In the genomic region with DNA sequence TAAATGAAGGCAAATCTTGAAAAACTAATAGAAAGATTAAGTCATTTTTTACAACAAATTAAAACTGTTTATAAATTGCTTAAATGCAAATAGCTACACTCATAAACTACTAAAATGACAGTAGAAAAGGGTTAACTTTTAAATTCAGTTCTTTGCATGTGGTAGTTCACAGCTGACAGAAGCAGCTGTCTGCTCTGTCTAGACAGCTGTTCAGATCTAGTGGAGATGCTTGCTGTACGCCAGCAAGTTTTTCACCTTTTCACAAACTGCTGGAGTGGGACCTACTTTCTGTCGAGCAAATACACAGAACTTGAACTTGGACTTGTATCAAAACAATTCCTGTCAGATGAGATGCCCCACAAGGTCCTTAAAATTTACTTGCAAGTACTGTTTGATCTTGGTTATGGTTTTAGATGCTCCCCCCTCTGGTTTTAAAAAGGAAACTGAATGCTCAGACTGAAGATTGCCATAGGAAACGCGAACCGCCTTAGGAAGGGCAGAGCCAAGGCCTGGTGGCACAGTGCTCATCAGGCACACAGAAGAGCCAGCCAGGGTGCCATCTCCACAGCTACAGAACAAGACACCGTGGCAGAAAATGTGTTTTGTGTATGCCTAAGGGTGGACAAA, we compare ENCODE assay signal across 18 mouse cellular contexts. TPM values are rescaled to one million over a fixed set of nuclear protein-coding genes. Genes with fewer than 3 reads are reported as not detected.
DNase-seq lines count a peak whose midpoint lies in the region; ATAC-seq and TF ChIP-seq lines count a peak whose summit lies in the region.
"Had no signal": no experiment of that assay in that cellular context is flagged by ENCODE, and none has a peak within 500 bp of the region (broad histone marks: within the 10 kb centered on the region; RNA-seq: fewer than 3 reads in every experiment).

No protein-coding gene starts in this region.

- no peak overlapping the region for H3K9ac ChIP-seq in lung, embryonic 14.5 days
- H3K9ac ChIP-seq: heart, embryonic 12.5 days; kidney, embryonic 15.5 days; neural tube, embryonic 12.5 days had no signal

- 47% methylated on average over 6 of the region's 6 CpGs for WGBS in lung, embryonic 14.5 days

- H3K4me1 ChIP-seq in lung, embryonic 14.5 days (ENCODE audit: insufficient read depth): 0 out of 2 replicates have a peak, but pooled peaks cover 4% of the 10 kb centered on the region
- H3K4me1 ChIP-seq: kidney, embryonic 15.5 days; neural tube, embryonic 12.5 days had no signal

- peaks cover 14% of the 10 kb centered on the region for H3K36me3 ChIP-seq in lung, embryonic 14.5 days (ENCODE audit: insufficient read depth)
- H3K36me3 ChIP-seq: heart, embryonic 12.5 days; neural tube, embryonic 12.5 days had no signal

- peak overlapping the region; percentile 80; the same call in 1 of the 2 replicates for H3K27ac ChIP-seq in lung, embryonic 14.5 days (ENCODE audit: low read depth)
- H3K27ac ChIP-seq: kidney, embryonic 15.5 days; neural tube, embryonic 12.5 days had no signal

- peak; percentile 78; the same call in 1 of the 2 replicates for ATAC-seq in lung, embryonic 14.5 days (ENCODE audit: insufficient read depth)
- ATAC-seq: forebrain, embryonic 16.5 days had no signal

- H3K27me3 ChIP-seq in lung, embryonic 14.5 days (ENCODE audit: insufficient read depth, low read length): no peaks in the 10 kb centered on the region
- H3K27me3 ChIP-seq: heart, embryonic 12.5 days; kidney, embryonic 15.5 days; neural tube, embryonic 12.5 days had no signal

- no peak overlapping the region for H3K4me3 ChIP-seq in lung, embryonic 14.5 days (ENCODE audit: low read depth, low read length)
- H3K4me3 ChIP-seq: heart, embryonic 12.5 days; kidney, embryonic 15.5 days; neural tube, embryonic 12.5 days had no signal

- H3K9me3 ChIP-seq in lung, embryonic 14.5 days (ENCODE audit: low read depth, low read length): no peaks in the 10 kb centered on the region
- H3K9me3 ChIP-seq: heart, embryonic 12.5 days; kidney, embryonic 15.5 days; neural tube, embryonic 12.5 days had no signal

- no peak for TF ChIP-seq CTCF in lung, embryonic 14.5 days (IDR thresholded peaks at IDR 0.05; ENCODE audit: low read depth)

- H3K4me2 ChIP-seq in lung, embryonic 14.5 days: 0 out of 2 replicates have a peak overlapping the region, but pooled peaks have one; percentile 7
- H3K4me2 ChIP-seq: heart, embryonic 12.5 days; kidney, embryonic 15.5 days; neural tube, embryonic 12.5 days had no signal

- peak; percentile 11 to 55 for DNase-seq in adrenal gland, adult (ENCODE audit: inconsistent age in 2 of 2, low spot score in 1 of 2)
- no peak for DNase-seq in adrenal gland, adult 2 months
- DNase-seq in lung, embryonic 14.5 days: peak; percentile 69
- no peak for DNase-seq in lung, postnatal 4 days
- peak; percentile 69 for DNase-seq in CD4-positive, CD25-positive, alpha-beta regulatory T cell, adult 2 months (ENCODE audit: low read depth, low spot score)
- DNase-seq in lung, postnatal 10 days: peak; percentile 28
- no peak for DNase-seq in cerebellum, adult 11-12 months
- DNase-seq in kidney, adult 11 months: no peak
- DNase-seq: adrenal gland, adult 8-10 months; cerebellum, adult 9-11 months; embryo, embryonic 11 days; heart, postnatal 36 days; midbrain, embryonic 14.5 days; right cerebral cortex, postnatal 4 days had no signal

RNA-seq across cellular contexts. Expression of gene Eef1akmt1, which starts 45.0 kb away (rescaled TPM):
- total RNA-seq in adrenal gland, adult 2 months (2021): 10 to 100 TPM; 28.4 to 29.4 TPM
- polyA plus RNA-seq in adrenal gland, adult 2 months (2012; rRNA removed): 5.1 and 5.7 TPM in 2 replicates
- polyA plus RNA-seq in lung, embryonic 14.5 days (2014; fragmentation: Nextera tagmentation; extraction: Ambion mirVana): 112 and 122 TPM in 2 replicates

RNA-seq across cellular contexts. Expression of gene Xpo4, which starts 48.8 kb away (rescaled TPM):
- total RNA-seq in adrenal gland, adult 2 months (2021): 10 to 100 TPM; 28.5 to 33.6 TPM
- 2.3 and 3.2 TPM in 2 replicates for polyA plus RNA-seq in adrenal gland, adult 2 months (2012; rRNA removed)
- polyA plus RNA-seq in lung, embryonic 14.5 days (2014; fragmentation: Nextera tagmentation; extraction: Ambion mirVana): 33.7 and 37.1 TPM in 2 replicates

Comparison
In these comparisons a context has a peak if more than half of its experiments do, and no peak if none do; other contexts are left out.
1. DNase-seq: peak in adrenal gland, adult (2 of 2), lung, embryonic 14.5 days (single experiment), CD4-positive, CD25-positive, alpha-beta regulatory T cell, adult 2 months (single experiment) and lung, postnatal 10 days (single experiment); none in adrenal gland, adult 2 months (single experiment), lung, postnatal 4 days (0 of 2), cerebellum, adult 11-12 months (single experiment) and kidney, adult 11 months (single experiment).
2. RNA of gene Eef1akmt1, which starts 45.0 kb away (polyA plus RNA-seq): 112 to 122 TPM in lung, embryonic 14.5 days; 5.1 to 5.7 TPM in adrenal gland, adult 2 months; every median in the first group is over 10 times any median in the second.